Mouse (Mus musculus): ENCODE results near the gene Slc4a7.
A peak's percentile ranks its signal among the peaks of the same experiment; 100 is the strongest.
"Not testable (repeated sequence)": the region's sequence is repeated elsewhere in the genome, so short reads cannot be mapped to it uniquely, and the experiment has no call there.

The Slc4a7 gene

DNA sequence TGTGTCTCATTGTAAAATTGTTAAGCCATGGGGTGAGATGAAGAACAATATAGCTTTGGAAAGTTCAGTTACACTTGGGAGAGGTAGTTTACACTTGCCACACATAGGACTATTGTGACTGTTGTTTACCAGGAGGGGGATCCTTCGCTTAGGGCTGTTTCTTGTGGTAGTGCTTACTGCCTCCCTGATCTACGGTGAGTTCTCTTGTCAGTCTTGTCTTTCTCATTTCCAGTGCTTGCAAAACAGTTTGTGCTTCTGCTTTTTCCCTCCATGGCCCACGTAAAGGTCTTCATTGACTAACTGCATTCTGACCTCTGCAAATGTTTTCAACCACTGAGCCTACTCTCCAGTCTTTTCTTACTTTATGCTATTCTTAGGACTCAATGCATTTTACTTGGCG, 98.3 kb downstream of the Slc4a7 start:
- no peak for DNase-seq (ENCODE audit: low spot score)

DNA sequence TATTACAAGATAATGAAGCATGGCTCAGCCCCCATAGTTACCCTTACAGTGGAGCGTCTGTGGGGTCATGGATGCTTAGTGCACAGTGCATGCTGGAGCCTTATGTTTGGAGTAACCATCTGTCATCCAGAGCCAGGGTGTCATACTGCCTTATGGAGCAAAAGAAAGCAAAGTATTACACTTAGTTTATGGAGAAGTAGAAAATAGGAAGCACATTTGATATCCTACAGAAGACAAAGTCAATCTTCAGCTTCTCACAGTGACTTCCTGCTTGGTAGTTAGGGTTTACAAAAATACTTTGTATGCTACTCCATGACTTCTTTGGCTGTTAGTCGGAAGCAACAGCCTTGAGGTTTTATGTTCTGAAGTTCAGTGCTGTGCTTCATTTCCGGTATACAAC, 98.7 kb downstream of the Slc4a7 start:
- DNase-seq (ENCODE audit: low spot score), result no peak

DNA sequence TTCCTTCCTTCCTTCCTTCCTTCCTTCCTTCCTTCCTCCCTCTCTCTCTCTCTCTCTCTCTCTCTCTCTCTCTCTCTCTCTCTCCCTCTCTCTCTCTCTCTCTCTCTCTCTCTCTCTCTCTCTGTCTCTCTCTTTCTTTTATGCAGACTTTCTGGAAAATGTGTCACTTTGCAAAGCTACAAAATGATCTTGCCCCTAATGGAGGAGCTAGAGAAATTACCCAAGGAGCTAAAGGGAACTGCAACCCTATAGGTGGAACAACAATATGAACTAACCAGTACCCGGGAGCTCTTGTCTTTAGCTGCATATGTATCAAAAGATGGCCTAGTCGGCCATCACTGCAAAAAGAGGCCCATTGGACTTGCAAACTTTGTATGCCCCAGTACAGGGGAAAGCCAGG, 101.0 kb downstream of the Slc4a7 start, which contains the start of gene Nek10:
TSS of gene Nek10 (plus strand) at position 301 of the 400 bp plus-strand sequence.
- DNase-seq (ENCODE audit: low spot score), result not testable (repeated sequence)

DNA sequence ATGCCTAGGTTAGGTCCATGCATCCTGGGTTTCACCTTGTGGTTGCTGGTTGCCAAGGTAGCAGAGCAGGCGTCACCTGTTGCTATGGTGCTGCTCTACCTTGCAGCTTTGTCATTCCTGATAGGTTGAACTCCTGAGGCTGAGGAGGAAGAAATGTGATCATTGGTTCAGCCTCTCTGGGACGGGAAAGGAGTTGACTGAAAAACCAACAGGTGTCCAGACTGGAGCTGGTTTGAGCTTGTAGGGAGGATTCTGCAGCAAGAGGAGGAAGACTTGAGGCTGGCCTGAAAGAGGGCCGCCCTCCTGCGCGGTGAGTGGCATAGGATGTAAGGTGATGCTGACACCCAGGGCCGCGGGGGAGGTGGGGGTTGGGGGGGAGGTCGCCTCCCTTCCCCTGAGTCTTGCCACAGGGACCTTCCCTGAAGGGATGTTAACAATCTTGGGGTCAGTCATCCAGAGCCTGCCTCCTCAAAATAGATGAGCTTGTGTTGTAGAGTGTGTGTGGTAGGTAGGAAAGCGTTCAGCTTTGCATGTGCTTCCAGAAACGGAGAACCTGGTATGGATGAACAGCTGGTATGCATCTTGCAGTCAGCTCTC, 101.9 kb downstream of the Slc4a7 start:
- peak; percentile 8 for DNase-seq (ENCODE audit: low spot score)

DNA sequence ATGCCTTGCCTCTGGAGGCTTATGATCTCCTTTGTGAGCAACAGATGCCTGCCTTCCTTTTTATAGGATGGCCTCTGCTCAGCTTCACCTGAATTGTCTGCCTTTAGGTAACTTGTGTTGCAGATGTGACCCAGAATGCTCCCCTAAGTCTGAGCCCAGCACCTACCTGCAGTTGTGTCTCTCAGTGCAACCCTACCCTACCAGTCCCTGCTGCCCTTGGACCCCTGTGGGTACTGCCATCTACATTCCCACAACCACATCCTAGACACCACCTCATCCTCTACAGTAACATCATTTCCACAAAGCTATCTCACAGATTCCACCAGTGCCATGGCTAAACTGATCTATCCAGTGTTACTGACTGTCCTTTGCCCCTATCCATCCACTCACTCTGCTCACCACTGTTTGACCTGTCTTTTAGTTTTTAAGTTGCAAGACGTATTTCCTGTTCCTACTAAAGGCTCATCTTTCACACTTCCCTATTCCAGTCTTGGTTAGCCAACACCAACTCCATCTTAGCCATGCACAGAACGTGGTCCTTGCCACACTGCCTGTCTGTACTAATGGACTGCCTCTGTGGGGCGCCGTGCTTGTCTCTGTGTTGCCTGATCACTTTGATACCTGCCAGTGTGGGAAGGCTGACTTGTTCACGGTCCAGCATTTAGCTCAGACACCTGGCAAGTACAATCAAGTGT, 102.6 kb downstream of the Slc4a7 start:
- DNase-seq (ENCODE audit: low spot score), result no peak

DNA sequence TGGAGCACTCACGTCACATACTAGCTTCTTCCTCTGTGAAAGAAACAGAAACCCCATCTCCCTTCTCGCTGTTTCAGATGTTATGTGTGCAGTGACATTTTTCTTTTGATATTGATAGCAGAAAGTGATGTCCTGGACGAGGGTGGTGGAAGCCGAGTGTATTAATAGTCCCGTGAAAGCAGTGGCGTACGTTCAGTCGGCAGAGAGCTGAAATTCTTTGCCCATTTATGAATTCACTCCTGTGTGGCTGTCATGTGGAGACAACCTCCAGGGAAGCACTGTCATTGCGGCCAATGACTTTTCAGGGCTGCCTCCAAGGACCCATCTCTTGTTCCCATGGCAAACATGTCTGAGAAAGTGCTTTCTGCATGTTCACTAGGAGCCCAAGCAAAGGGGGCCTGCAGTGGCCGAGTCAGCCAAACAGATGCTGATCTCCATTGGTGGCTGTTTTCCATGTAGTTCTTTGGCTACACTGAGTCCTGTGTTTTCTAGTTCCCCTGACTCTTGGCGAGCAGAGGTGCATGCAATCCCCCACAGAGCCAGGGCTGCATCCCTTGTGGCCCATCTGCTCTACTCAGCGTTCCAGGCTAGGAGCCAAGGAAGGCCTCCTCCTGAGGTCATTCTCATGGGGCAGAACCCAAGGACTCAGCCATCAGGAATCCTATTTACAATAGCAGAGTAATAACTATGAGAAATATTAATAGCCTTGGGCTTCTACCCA, 130.6 kb downstream of the Slc4a7 start:
- no peak for DNase-seq (ENCODE audit: low spot score)

DNA sequence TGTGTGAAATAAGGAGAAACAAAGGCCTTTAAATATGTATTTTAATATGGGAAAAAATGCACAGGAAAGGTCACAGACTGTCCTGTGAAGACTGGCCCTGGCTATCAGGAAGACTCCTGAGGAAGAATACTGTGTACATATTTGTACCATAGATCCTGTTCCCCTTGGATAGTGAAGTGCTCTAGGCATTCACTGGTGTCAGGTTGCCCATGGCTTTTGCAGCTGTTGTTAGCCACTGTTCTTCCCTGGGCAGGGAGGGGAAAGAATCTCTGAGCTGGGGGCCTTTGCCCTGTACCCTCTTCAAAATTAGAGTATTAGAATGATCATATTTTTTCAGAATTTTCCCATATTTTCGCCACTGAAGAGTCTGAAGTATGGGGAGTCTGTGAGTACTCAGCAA, 131.4 kb downstream of the Slc4a7 start:
- no peak for DNase-seq (ENCODE audit: low spot score)

DNA sequence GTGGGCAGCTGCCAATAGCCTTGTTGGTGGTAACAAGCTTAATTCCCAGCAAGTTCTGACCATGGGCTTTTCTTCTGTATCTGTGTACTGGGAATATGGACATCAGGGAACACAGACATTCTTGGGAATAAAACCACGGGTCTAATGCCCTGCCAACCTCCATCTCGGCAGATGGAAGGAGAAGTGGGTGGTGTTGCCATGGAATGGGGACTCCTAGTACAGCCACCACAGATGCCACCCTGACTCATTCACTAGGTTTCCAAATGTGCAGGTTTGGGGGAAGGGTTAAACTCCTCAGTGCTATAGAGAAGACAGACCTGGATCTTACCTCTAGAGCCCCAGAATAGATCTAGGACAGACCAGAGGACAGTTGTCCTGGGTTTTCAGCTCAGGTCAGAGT, 132.2 kb downstream of the Slc4a7 start:
- DNase-seq (ENCODE audit: low spot score), result no peak

DNA sequence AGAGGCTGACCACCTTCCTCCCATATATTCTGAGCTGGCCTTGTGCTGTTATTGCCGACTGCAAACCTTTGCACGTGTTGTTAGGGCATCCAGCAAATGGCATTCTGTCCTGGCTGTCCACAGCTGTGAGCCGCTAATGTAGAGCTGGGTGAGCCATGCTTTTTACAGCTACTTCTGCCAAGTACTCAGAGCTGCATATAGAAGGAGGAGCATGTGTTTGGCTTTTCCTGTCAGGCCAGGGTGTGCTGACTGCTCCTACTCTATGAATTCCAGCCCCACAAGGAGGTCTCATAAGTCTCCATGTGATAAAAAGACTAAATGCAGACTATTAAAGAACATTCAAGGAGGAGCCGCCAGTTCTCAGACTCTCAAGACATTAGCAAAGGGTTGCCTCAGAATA, 135.5 kb downstream of the Slc4a7 start:
- DNase-seq (ENCODE audit: low spot score), result no peak

DNA sequence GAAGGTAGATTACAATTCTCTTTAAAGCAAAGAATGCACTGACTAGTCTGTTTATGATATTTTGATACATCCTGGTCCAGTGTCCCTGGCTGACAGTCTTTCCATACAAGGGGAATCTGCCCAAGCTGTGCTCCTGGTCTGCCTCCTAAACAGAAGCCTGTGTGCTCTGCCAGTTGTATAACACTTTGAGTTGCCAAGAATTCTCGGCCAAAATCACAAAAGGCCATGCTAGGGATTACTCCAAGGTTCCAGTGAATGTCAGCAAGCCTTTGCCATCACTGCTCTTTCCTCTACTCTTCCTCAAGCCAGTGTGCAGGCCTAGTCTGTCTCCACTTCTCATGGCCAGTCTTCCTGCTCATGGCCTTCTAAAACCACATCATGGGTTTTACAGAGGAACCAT, 136.0 kb downstream of the Slc4a7 start:
- no peak for DNase-seq (ENCODE audit: low spot score)

DNA sequence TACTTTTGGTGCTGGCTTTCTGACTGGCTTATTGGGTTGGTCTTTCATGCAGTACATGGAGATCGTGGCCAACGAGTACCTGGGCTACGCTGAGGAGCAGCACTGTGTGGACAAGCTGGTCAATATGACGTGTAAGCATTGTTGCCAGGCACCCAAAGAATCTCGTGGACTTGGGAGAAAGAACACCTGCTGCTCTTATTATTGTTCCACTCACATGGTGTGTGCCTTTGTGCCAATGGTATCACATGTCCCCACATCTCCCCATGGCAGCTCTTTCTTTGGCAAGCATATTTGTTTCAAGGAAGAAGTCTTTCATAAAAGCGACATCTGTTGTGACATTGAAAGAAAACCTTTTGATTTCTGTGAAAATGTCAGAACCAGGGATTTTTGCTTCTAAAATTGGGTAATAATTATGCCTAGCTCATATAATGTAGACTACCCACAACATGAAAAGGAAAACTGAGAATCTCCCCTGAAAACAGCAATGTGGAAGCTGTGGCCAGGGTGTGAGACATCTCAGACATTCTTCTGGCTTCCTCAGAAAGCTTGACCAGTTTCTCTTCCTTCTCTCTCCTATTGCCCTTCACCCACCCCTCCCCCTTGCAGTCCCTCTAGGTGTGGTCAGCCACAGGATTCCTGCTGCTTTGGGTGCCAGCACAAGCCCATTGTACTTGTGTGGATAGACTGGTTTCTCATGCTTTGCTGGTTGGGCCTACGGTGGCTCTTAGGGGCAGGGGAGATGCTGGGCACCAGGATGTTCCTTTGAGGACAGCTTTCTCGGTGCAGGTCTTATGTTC, 140.9 kb downstream of the Slc4a7 start:
- DNase-seq (ENCODE audit: low spot score), result no peak
